Mouse (Mus musculus) brain, embryonic 14.5 days (tissue): ENCODE results near the gene Barhl2.

ENCODE experiments used
- CTCF ChIP-seq: fragments of 200-500 bp; IDR thresholded peaks from 2 replicates; pipeline ENCODE4 v1.5.1; 2012; ENCODE audit warnings: inconsistent platforms, mild to moderate bottlenecking, moderate library complexity, borderline replicate concordance; ENCODE audit not compliant: insufficient read depth, insufficient read length; ENCODE audit errors: extremely low read depth
- POLR2A ChIP-seq: fragments of 200-500 bp; IDR thresholded peaks from 2 replicates; pipeline ENCODE4 v1.6.1; 2012; ENCODE audit warnings: mild to moderate bottlenecking, inconsistent platforms, borderline replicate concordance; ENCODE audit not compliant: poor library complexity, insufficient read depth, insufficient read length, severe bottlenecking; ENCODE audit errors: extremely low read depth

DNA sequence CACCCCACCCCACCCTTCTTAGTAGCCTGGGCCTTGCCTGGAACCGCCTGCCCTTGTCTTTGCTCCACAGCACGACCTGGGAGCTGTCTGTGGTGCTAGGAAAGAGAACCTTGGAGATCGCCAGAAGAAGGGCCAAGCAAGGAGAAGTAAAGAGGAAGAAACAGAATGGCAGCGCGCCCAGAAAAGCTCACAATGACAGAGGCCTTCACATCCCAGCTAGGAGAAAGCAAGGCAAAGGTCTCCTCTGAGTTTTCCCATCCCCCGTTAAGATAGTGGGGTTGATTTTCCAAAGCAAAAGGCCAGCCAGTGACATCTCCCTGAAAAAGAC lies 9.2 kb downstream of the Barhl2 start:
- TF ChIP-seq CTCF (no peak), POLR2A (no peak)
